Mouse (Mus musculus) MEL (cell line): Measurements from ENCODE around the gene Zfp661. TPM values are rescaled to one million over a fixed set of nuclear protein-coding genes. Genes with fewer than 3 reads are reported as not detected.
A peak's percentile ranks its signal among the peaks of the same experiment; 100 is the strongest.

ENCODE experiments used
- DNase-seq: peaks from one replicate; pipeline ENCODE4 v3.0.0; 2011; ENCODE audit warnings: low read depth, low spot score
- H3K27ac ChIP-seq: 2 replicates; pipeline ENCODE4 v1.5.1; 2012; ENCODE audit warnings: low read depth, mild to moderate bottlenecking, control low read depth, low read length, moderate library complexity; ENCODE audit not compliant: control insufficient read depth
- H3K27me3 ChIP-seq, 2 experiments: fragments of 150-350 bp in 1 of 2; sonication (generic) in 1 of 2; 2 replicates each; pipeline ENCODE4 v1.6.1; 2012; ENCODE audit warnings: low read length in 2 of 2, mild to moderate bottlenecking in 2 of 2, improper control_type of control experiment in 1 of 2, moderate library complexity in 1 of 2; ENCODE audit not compliant: insufficient read depth in 2 of 2, control insufficient read depth in 1 of 2
- H3K36me3 ChIP-seq, 2 experiments: 2 replicates each; pipeline ENCODE4 v1.6.1; 2012 to 2014; ENCODE audit warnings: low read length in 2 of 2, improper control_type of control experiment in 1 of 2, inconsistent platforms in 1 of 2, mild to moderate bottlenecking in 1 of 2; ENCODE audit not compliant: insufficient read depth in 2 of 2, control insufficient read depth in 1 of 2
- H3K4me1 ChIP-seq, 2 experiments: fragments of 150-350 bp in 1 of 2; sonication (generic) in 1 of 2; 2 replicates each; pipeline ENCODE4 v1.6.1; 2012; ENCODE audit warnings: low read length in 2 of 2, improper control_type of control experiment in 1 of 2, mild to moderate bottlenecking in 1 of 2; ENCODE audit not compliant: insufficient read depth in 2 of 2, control insufficient read depth in 1 of 2
- H3K4me3 ChIP-seq, 2 experiments: fragments of 150-350 bp in 1 of 2; sonication (generic) in 1 of 2; 2 replicates each; pipeline ENCODE4 v1.5.1; 2012; ENCODE audit warnings: low read depth in 2 of 2, low read length in 2 of 2, mild to moderate bottlenecking in 2 of 2, moderate library complexity in 2 of 2, control low read depth in 1 of 2, improper control_type of control experiment in 1 of 2; ENCODE audit not compliant: control insufficient read depth in 1 of 2, insufficient read depth in 1 of 2
- H3K79me2 ChIP-seq: 2 replicates; pipeline ENCODE4 v1.6.1; 2012; ENCODE audit warnings: mild to moderate bottlenecking, low read length, moderate library complexity; ENCODE audit not compliant: control insufficient read depth, poor library complexity, insufficient read depth
- H3K9ac ChIP-seq: 2 replicates; pipeline ENCODE4 v1.6.1; 2012; ENCODE audit warnings: low read depth, mild to moderate bottlenecking, control low read depth, low read length, moderate library complexity; ENCODE audit not compliant: control insufficient read depth, poor library complexity, severe bottlenecking
- H3K9me3 ChIP-seq: fragments of 150-350 bp; sonication (generic); replicated peaks from 2 replicates; pipeline ENCODE4 v1.6.1; 2012; ENCODE audit warnings: mild to moderate bottlenecking, low read length, improper control_type of control experiment, moderate library complexity; ENCODE audit not compliant: insufficient read depth
- CHD2 ChIP-seq: IDR thresholded peaks from 2 replicates; pipeline ENCODE4 v1.6.1; 2011; ENCODE audit warnings: low read length, improper control_type of control experiment
- CTCF ChIP-seq, 3 experiments: IDR thresholded peaks in 2 of 3; conservative IDR thresholded peaks in 1 of 3; 2 replicates each; pipeline ENCODE4 v1.5.1; 2011 to 2012; ENCODE audit warnings: low read length in 3 of 3, low read depth in 2 of 3, mild to moderate bottlenecking in 2 of 3, improper control_type of control experiment in 1 of 3, inconsistent platforms in 1 of 3, mixed read lengths in 1 of 3, moderate library complexity in 1 of 3; ENCODE audit not compliant: control insufficient read depth in 1 of 3, insufficient read depth in 1 of 3, poor library complexity in 1 of 3, severe bottlenecking in 1 of 3
- E2F4 ChIP-seq: IDR thresholded peaks from 2 replicates; pipeline ENCODE4 v1.6.1; 2011; ENCODE audit warnings: low read depth, low read length, improper control_type of control experiment, borderline replicate concordance
- ELF1 ChIP-seq: IDR thresholded peaks from 2 replicates; pipeline ENCODE4 v1.6.1; 2014; ENCODE audit warnings: low read depth, mild to moderate bottlenecking, inconsistent platforms, low read length, improper control_type of control experiment, moderate library complexity
- ETS1 ChIP-seq: IDR thresholded peaks from 2 replicates; pipeline ENCODE4 v1.6.1; 2012; ENCODE audit warnings: low read depth, mild to moderate bottlenecking, inconsistent platforms, low read length, improper control_type of control experiment, moderate library complexity
- GABPA ChIP-seq: IDR thresholded peaks from 2 replicates; pipeline ENCODE4 v1.6.1; 2012; ENCODE audit warnings: low read depth, mild to moderate bottlenecking, inconsistent platforms, low read length, improper control_type of control experiment, moderate library complexity
- GATA1 ChIP-seq: IDR thresholded peaks from 2 replicates; pipeline ENCODE4 v1.6.1; 2011; ENCODE audit warnings: low read depth, low read length, improper control_type of control experiment
- JUND ChIP-seq: IDR thresholded peaks from 2 replicates; pipeline ENCODE4 v1.6.1; 2011; ENCODE audit warnings: low read depth, mild to moderate bottlenecking, improper control_type of control experiment, low read length
- KAT2A ChIP-seq: conservative IDR thresholded peaks from 2 replicates; pipeline ENCODE4 v1.6.1; 2012; ENCODE audit warnings: low read depth, low read length, improper control_type of control experiment, inconsistent platforms
- MAZ ChIP-seq: IDR thresholded peaks from 2 replicates; pipeline ENCODE4 v1.6.1; 2012; ENCODE audit warnings: low read depth, mild to moderate bottlenecking, inconsistent platforms, low read length, improper control_type of control experiment
- MEF2A ChIP-seq: IDR thresholded peaks from 2 replicates; pipeline ENCODE4 v1.6.1; 2014; ENCODE audit warnings: low read depth, mild to moderate bottlenecking, inconsistent platforms, low read length, improper control_type of control experiment; ENCODE audit not compliant: poor library complexity, insufficient replicate concordance, severe bottlenecking; ENCODE audit errors: extremely low read depth
- MYB ChIP-seq: IDR thresholded peaks from 2 replicates; pipeline ENCODE4 v1.6.1; 2011; ENCODE audit warnings: mild to moderate bottlenecking, low read depth, low read length, improper control_type of control experiment
- POLR2A ChIP-seq, 2 experiments: IDR thresholded peaks; 2 replicates each; pipeline ENCODE4 v1.6.1; 2011 to 2012; ENCODE audit warnings: low read length in 2 of 2, mild to moderate bottlenecking in 2 of 2, control low read depth in 1 of 2, improper control_type of control experiment in 1 of 2, low read depth in 1 of 2, moderate library complexity in 1 of 2; ENCODE audit not compliant: control insufficient read depth in 1 of 2, insufficient read depth in 1 of 2, poor library complexity in 1 of 2
- POLR2AphosphoS2 ChIP-seq: IDR thresholded peaks from 2 replicates; pipeline ENCODE4 v1.6.1; 2011; ENCODE audit warnings: low read length, improper control_type of control experiment
- POLR2AphosphoS5 ChIP-seq: IDR thresholded peaks from 2 replicates; pipeline ENCODE4 v1.6.1; 2012; ENCODE audit warnings: low read depth, borderline replicate concordance, mild to moderate bottlenecking, inconsistent platforms, low read length, moderate library complexity, mixed read lengths
- RAD21 ChIP-seq: IDR thresholded peaks from 2 replicates; pipeline ENCODE4 v1.6.1; 2011; ENCODE audit warnings: mild to moderate bottlenecking, low read depth, low read length, improper control_type of control experiment
- RCOR1 ChIP-seq: IDR thresholded peaks from 2 replicates; pipeline ENCODE4 v1.6.1; 2012; ENCODE audit warnings: low read depth, mild to moderate bottlenecking, inconsistent platforms, low read length, improper control_type of control experiment
- SMC3 ChIP-seq: IDR thresholded peaks from 2 replicates; pipeline ENCODE4 v1.6.1; 2011; ENCODE audit warnings: low read depth, low read length, improper control_type of control experiment
- TCF12 ChIP-seq: IDR thresholded peaks from 2 replicates; pipeline ENCODE4 v1.6.1; 2014; ENCODE audit warnings: low read depth, mild to moderate bottlenecking, inconsistent platforms, low read length, improper control_type of control experiment, moderate library complexity
- UBTF ChIP-seq: IDR thresholded peaks from 2 replicates; pipeline ENCODE4 v1.6.1; 2012; ENCODE audit warnings: low read depth, mild to moderate bottlenecking, inconsistent platforms, low read length, improper control_type of control experiment, moderate library complexity, borderline replicate concordance; ENCODE audit not compliant: insufficient read depth
- USF2 ChIP-seq, 2 experiments: IDR thresholded peaks; 2 replicates each; pipeline ENCODE4 v1.6.1; 2011 to 2012; ENCODE audit warnings: improper control_type of control experiment in 2 of 2, low read length in 2 of 2, borderline replicate concordance in 1 of 2, inconsistent platforms in 1 of 2, low read depth in 1 of 2, mild to moderate bottlenecking in 1 of 2; ENCODE audit not compliant: insufficient read depth in 1 of 2
- ZKSCAN1 ChIP-seq: IDR thresholded peaks from 2 replicates; pipeline ENCODE4 v1.6.1; 2012; ENCODE audit warnings: low read depth, mild to moderate bottlenecking, inconsistent platforms, low read length, improper control_type of control experiment, moderate library complexity
- ZMIZ1 ChIP-seq: IDR thresholded peaks from 2 replicates; pipeline ENCODE4 v1.6.1; 2012; ENCODE audit warnings: low read depth, mild to moderate bottlenecking, inconsistent platforms, low read length, improper control_type of control experiment, moderate library complexity
- ZNF384 ChIP-seq: IDR thresholded peaks from 2 replicates; pipeline ENCODE4 v1.6.1; 2012; ENCODE audit warnings: low read depth, mild to moderate bottlenecking, inconsistent platforms, low read length, improper control_type of control experiment
- polyA plus RNA-seq, 2 experiments: library from polyadenylated mRNA; stranded (reverse) in 1 of 2; unstranded in 1 of 2; fragments of >175 nt in 1 of 2; fragments of >200 nt in 1 of 2; gene quantifications; 2 replicates each; pipeline versions ENCODE4 v1.2.1 to v1.2.4; 2012; ENCODE audit warnings: low replicate concordance in 2 of 2, low read depth in 1 of 2; ENCODE audit not compliant: insufficient read length in 2 of 2, insufficient read depth in 1 of 2, missing spikeins in 1 of 2
- total RNA-seq: library from RNA; depleted of rRNA; stranded (reverse); fragments of 300-350 nt; gene quantifications from 2 replicates; pipeline ENCODE4 v1.2.3, GENCODE M21; 2012

Zfp661 gene
- total and polyA plus RNA-seq, 3 experiments: 4.2 to 5.9 TPM; not detected in 1

- TF ChIP-seq CTCF (IDR thresholded peaks at IDR 0.05 in 2 of 3, conservative IDR thresholded peaks at IDR 0.05 in 1 of 3; ENCODE audit: control insufficient read depth in 1 of 3, insufficient read depth in 1 of 3, low read depth in 2 of 3, low read length in 3 of 3, poor library complexity in 1 of 3, severe bottlenecking in 1 of 3) (peak; percentile 62 to 97 (median 88)), ELF1 (no peak), ETS1 (no peak), SMC3 (peak; percentile 88), POLR2AphosphoS5 (no peak), POLR2AphosphoS2 (no peak), ZNF384 (no peak)
Measured at GRCm38 (mm10) chr2:127559070-127559966, 27.6 kb downstream of the Zfp661 start (continued).

- H3K27ac ChIP-seq: no peak overlapping the region
- H3K9ac ChIP-seq: no peak overlapping the region
- H3K4me3 ChIP-seq: no peak overlapping the region
- TF ChIP-seq SMC3: peak; percentile 46; the same call in 1 of the 2 replicates
- TF ChIP-seq RAD21: peak; percentile 21
- TF ChIP-seq POLR2AphosphoS5: no peak
- no peak for TF ChIP-seq JUND
- TF ChIP-seq CTCF (IDR thresholded peaks at IDR 0.05 in 2 of 3, conservative IDR thresholded peaks at IDR 0.05 in 1 of 3; ENCODE audit: control insufficient read depth in 1 of 3, insufficient read depth in 1 of 3, low read depth in 2 of 3, low read length in 3 of 3, poor library complexity in 1 of 3, severe bottlenecking in 1 of 3): peak; percentile 8 to 43 (median 14); a peak in 2 of 6 replicates
- no peak for TF ChIP-seq KAT2A
- TF ChIP-seq TCF12: no peak
- no peak for TF ChIP-seq E2F4
- TF ChIP-seq ZNF384: no peak
- TF ChIP-seq ZKSCAN1: no peak
- TF ChIP-seq GABPA: no peak
- TF ChIP-seq UBTF: no peak
- no peaks in the 10 kb centered on the region for H3K27me3 ChIP-seq
- peaks cover 3 to 5% of the 10 kb centered on the region in 2 experiments; a peak in 2 of 4 replicates for H3K4me1 ChIP-seq
- H3K79me2 ChIP-seq: no peaks in the 10 kb centered on the region
- H3K36me3 ChIP-seq: peaks cover 0 to 2% of the 10 kb centered on the region in 2 experiments; a peak in 1 of 4 replicates
- DNase-seq: peak; percentile 13
- no peaks in the 10 kb centered on the region for H3K9me3 ChIP-seq
Measured at GRCm38 (mm10) chr2:127551078-127551477, 35.8 kb downstream of the Zfp661 start.

- Histone ChIP-seq H3K79me2 (no peaks in the 10 kb centered on the region), H3K4me3 (no peak overlapping the region), H3K9me3 (no peaks in the 10 kb centered on the region), H3K27ac (no peak overlapping the region), H3K36me3 (peaks cover 0 to 2% of the 10 kb centered on the region in 2 experiments; a peak in 1 of 4 replicates), H3K27me3 (no peaks in the 10 kb centered on the region), H3K9ac (no peak overlapping the region)
- no peak for DNase-seq
- TF ChIP-seq POLR2A (IDR thresholded peaks at IDR 0.05; ENCODE audit: control insufficient read depth in 1 of 2, insufficient read depth in 1 of 2, low read depth in 1 of 2, low read length in 2 of 2, poor library complexity in 1 of 2) (no peak), ZMIZ1 (no peak), GATA1 (no peak), CTCF (IDR thresholded peaks at IDR 0.05 in 2 of 3, conservative IDR thresholded peaks at IDR 0.05 in 1 of 3; ENCODE audit: control insufficient read depth in 1 of 3, insufficient read depth in 1 of 3, low read depth in 2 of 3, low read length in 3 of 3, poor library complexity in 1 of 3, severe bottlenecking in 1 of 3) (no peak), USF2 (IDR thresholded peaks at IDR 0.05; ENCODE audit: borderline replicate concordance in 1 of 2, insufficient read depth in 1 of 2, low read depth in 1 of 2, low read length in 2 of 2) (no peak), RCOR1 (no peak), MYB (no peak), MAZ (no peak), UBTF (no peak), CHD2 (no peak), ETS1 (no peak), MEF2A (no peak)
- TF ChIP-seq, all 39 proteins: peak for 0
- peaks cover 3 to 5% of the 10 kb centered on the region in 2 experiments; a peak in 2 of 4 replicates for H3K4me1 ChIP-seq
Measured at GRCm38 (mm10) chr2:127550446-127550845, 36.4 kb downstream of the Zfp661 start.
